Mouse (Mus musculus) midbrain, embryonic 11.5 days (tissue): ENCODE measurements around the gene C2cd2. TPM values are rescaled to one million over a fixed set of nuclear protein-coding genes. Genes with fewer than 3 reads are reported as not detected.

Source experiments
- ATAC-seq: fragments of 200-750 bp; cut with Nextera tagmentation; 2 replicates; pipeline ENCODE4 v1.8.0; 2017; ENCODE audit warnings: moderate TSS enrichment, moderate library complexity; ENCODE audit not compliant: low FRiP score
- DNase-seq: peaks from one replicate; pipeline ENCODE4 v3.0.0; 2015; ENCODE audit warnings: low spot score; ENCODE audit errors: missing footprints
- H3K27ac ChIP-seq: fragments of 300-500 bp; sonication (generic); 2 replicates; pipeline ENCODE4 v1.5.1; 2014; ENCODE audit warnings: low read depth, low read length
- H3K27me3 ChIP-seq: fragments of 300-500 bp; sonication (generic); 2 replicates; pipeline ENCODE4 v1.6.1; 2014; ENCODE audit warnings: mild to moderate bottlenecking, low read length, moderate library complexity, mixed read lengths; ENCODE audit not compliant: control insufficient read depth, insufficient read depth
- H3K36me3 ChIP-seq: fragments of 300-500 bp; sonication (generic); 2 replicates; pipeline ENCODE4 v1.6.1; 2014; ENCODE audit warnings: mild to moderate bottlenecking, low read length, moderate library complexity, mixed read lengths; ENCODE audit not compliant: control insufficient read depth, insufficient read depth
- H3K4me1 ChIP-seq: fragments of 300-500 bp; sonication (generic); 2 replicates; pipeline ENCODE4 v1.6.1; 2014; ENCODE audit warnings: low read length; ENCODE audit not compliant: control insufficient read depth, insufficient read depth
- H3K4me2 ChIP-seq: fragments of 300-500 bp; sonication (generic); 2 replicates; pipeline ENCODE4 v1.6.1; 2014; ENCODE audit warnings: mild to moderate bottlenecking, moderate library complexity
- H3K4me3 ChIP-seq: fragments of 300-500 bp; sonication (generic); 2 replicates; pipeline ENCODE4 v1.5.1; 2014; ENCODE audit warnings: low read depth, low read length
- H3K9ac ChIP-seq: fragments of 300-500 bp; sonication (generic); 2 replicates; pipeline ENCODE4 v1.6.1; 2014; ENCODE audit warnings: low read length
- H3K9me3 ChIP-seq: fragments of 300-500 bp; sonication (generic); 2 replicates; pipeline ENCODE4 v1.6.1; 2016; ENCODE audit warnings: low read length; ENCODE audit not compliant: control insufficient read depth
- WGBS: fragments of 180-500 bp; shearing (Covaris S2); extraction: QIAGEN DNeasy Blood & Tissue Kit; methylation state at CpG from one replicate; pipeline ENCODE4 v1.1.7; 2014; 5-methylcytosine and 5-hydroxymethylcytosine counted together
- polyA plus RNA-seq: library from polyadenylated mRNA; unstranded; fragments of >200 nt; fragmentation: Nextera tagmentation; extraction: Ambion mirVana; gene quantifications from 2 replicates; pipeline ENCODE4 v1.2.1, GENCODE M21; 2014

C2cd2 gene
- polyA plus RNA-seq, 1 experiment from 2014 or later: 17.7 TPM

DNA sequence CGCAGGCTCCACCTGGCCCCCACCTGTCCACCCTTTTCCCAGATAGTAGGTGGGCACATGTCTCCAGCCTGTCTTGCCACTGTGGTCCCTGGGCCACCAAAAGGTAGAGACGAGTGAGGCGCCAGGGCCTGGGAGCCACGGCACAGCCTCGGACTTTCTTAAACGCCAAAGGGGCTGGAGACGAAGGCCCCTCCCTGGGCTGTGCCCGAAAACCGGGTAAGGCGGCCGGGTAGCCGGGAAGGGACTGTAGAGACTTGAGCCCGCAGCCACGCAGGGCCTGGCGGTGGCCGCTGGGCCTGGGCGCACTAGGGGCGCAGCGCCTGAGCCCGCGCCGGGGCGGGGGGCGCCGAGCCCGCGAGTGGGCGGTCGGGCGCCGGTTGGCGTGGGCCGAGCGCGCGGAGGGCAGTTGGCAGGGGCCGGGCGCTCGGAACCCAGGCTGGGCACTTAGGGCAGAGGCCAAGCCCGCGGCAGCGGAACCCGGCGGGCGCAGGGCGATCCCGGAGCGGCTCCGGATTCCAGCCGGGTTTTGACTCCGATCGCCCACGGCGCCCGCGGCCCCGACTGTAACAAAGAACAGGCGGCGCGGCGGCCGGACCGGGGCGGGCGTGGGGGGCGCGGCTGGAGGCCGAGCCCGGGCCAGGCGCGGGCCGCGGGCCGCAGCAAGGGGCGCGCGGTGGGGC lies 111.2 kb downstream of the C2cd2 start:
- 1% methylated on average over 64 of the region's 77 CpGs for WGBS
- H3K9ac ChIP-seq: peak overlapping the region; percentile 94
- no peaks in the 10 kb centered on the region for H3K36me3 ChIP-seq
- peak overlapping the region; percentile 94 for H3K27ac ChIP-seq
- peak overlapping the region; percentile 75 for H3K4me3 ChIP-seq
- no peaks in the 10 kb centered on the region for H3K9me3 ChIP-seq
- peak; percentile 92 for ATAC-seq
- H3K4me2 ChIP-seq: peak overlapping the region; percentile 75
- H3K4me1 ChIP-seq: peaks cover 6% of the 10 kb centered on the region; the same call in 1 of the 2 replicates
- DNase-seq: peak; percentile 96
- no peaks in the 10 kb centered on the region for H3K27me3 ChIP-seq

- Histone ChIP-seq H3K36me3 (no peaks in the 10 kb centered on the region), H3K4me1 (peaks cover 6% of the 10 kb centered on the region; the same call in 1 of the 2 replicates), H3K9me3 (no peaks in the 10 kb centered on the region), H3K27ac (peak overlapping the region; percentile 94), H3K4me2 (peak overlapping the region; percentile 75), H3K4me3 (peak overlapping the region; percentile 75), H3K27me3 (no peaks in the 10 kb centered on the region), H3K9ac (peak overlapping the region; percentile 94)
- ATAC-seq (no peak; the same call in 1 of the 2 replicates), DNase-seq (peak; percentile 90)
- 2% methylated on average over 11 of the region's 11 CpGs for WGBS
These were observed 111.7 kb downstream of the C2cd2 start for GRCm38 (mm10) chr16:97850667-97851060.

DNA sequence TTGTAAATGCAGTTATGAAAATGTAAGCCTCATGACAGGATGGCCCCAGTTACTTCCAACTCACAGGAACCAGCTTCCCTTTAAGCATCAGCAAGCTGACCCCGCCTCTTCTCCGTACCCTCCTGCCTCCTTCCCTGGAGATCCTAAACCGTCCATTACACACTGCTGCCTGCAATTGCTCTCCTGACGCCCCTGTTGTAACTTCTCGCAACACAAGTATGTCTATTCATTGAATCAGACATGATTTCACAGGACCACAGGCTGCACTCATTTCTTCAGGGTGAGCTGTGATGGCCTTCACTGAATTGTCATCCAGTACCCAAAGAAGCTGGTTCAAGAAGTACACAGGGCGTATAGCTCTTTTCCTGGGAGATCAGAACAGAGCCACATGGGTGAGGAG lies 113.6 kb downstream of the C2cd2 start:
- WGBS: 88% methylated on average over 6 of the region's 6 CpGs
- no peaks in the 10 kb centered on the region for H3K36me3 ChIP-seq
- no peak for DNase-seq
- no peaks in the 10 kb centered on the region for H3K9me3 ChIP-seq
- no peak for ATAC-seq
- H3K4me1 ChIP-seq: peaks cover 6% of the 10 kb centered on the region; the same call in 1 of the 2 replicates
- H3K4me3 ChIP-seq: no peak overlapping the region
- H3K4me2 ChIP-seq: no peak overlapping the region
- H3K27me3 ChIP-seq: no peaks in the 10 kb centered on the region
- no peak overlapping the region for H3K9ac ChIP-seq
- H3K27ac ChIP-seq: no peak overlapping the region

GRCm38 (mm10) chr16:97844967-97845937 lies 117.1 kb downstream of the C2cd2 start:
- H3K27ac ChIP-seq: no peak overlapping the region
- WGBS: 89% methylated on average over 12 of the region's 12 CpGs
- ATAC-seq: no peak
- no peak overlapping the region for H3K4me2 ChIP-seq
- H3K9ac ChIP-seq: no peak overlapping the region
- H3K4me3 ChIP-seq: no peak overlapping the region
- no peaks in the 10 kb centered on the region for H3K27me3 ChIP-seq
- no peaks in the 10 kb centered on the region for H3K36me3 ChIP-seq
- H3K9me3 ChIP-seq: no peaks in the 10 kb centered on the region
- DNase-seq: no peak
- H3K4me1 ChIP-seq: no peaks in the 10 kb centered on the region

DNA sequence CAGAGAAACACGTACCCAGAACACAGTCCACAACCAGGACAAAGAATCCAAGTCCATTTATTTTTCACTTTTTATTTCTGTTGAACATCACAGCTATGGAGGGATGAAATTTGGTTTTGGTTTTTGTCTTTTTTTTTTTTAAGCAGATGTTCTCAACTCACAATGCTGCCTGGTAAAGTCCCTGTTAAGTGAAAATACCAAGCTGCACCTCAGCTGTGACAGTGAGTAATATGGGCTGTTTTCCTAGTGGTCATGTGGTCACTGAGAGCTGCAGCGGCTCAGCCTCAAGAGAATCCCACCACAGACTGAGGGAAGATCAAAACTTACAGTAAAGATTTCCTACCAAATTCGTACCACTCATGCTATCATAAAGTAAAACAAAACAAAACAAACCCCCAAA lies 130.2 kb downstream of the C2cd2 start:
- ATAC-seq (no peak), DNase-seq (no peak)
- Histone ChIP-seq H3K4me3 (no peak overlapping the region), H3K27me3 (no peaks in the 10 kb centered on the region), H3K4me2 (no peak overlapping the region), H3K9me3 (no peaks in the 10 kb centered on the region), H3K4me1 (no peaks in the 10 kb centered on the region), H3K36me3 (peaks cover 16% of the 10 kb centered on the region), H3K27ac (no peak overlapping the region), H3K9ac (no peak overlapping the region)
- WGBS: 91% methylated on average over 3 of the region's 3 CpGs

DNA sequence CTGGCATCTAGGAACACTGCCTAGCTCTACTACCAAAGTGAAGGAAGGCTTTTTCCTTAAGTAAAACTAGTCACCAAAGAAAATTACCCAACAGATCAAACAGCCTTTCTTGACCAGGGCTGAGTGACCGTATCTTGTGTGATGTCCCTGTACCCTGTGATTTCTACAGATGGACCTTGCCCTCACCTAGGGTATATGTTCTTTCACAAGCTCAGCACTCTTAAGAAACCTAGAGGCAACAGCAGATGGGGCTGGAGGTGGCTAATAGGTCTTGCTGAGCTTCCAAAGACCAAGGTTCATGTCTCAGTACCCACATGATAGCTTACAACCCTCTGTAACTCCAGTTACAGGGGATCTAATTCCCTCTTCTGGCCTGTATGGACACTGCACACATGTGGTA lies 134.2 kb downstream of the C2cd2 start:
- H3K9ac ChIP-seq: no peak overlapping the region
- peaks cover 18% of the 10 kb centered on the region for H3K36me3 ChIP-seq
- H3K4me1 ChIP-seq: no peaks in the 10 kb centered on the region
- ATAC-seq: no peak
- no peak for DNase-seq
- no peak overlapping the region for H3K27ac ChIP-seq
- WGBS: 97% methylated on average over 1 of the region's 1 CpGs
- no peak overlapping the region for H3K4me3 ChIP-seq
- no peak overlapping the region for H3K4me2 ChIP-seq
- no peaks in the 10 kb centered on the region for H3K27me3 ChIP-seq
- no peaks in the 10 kb centered on the region for H3K9me3 ChIP-seq

DNA sequence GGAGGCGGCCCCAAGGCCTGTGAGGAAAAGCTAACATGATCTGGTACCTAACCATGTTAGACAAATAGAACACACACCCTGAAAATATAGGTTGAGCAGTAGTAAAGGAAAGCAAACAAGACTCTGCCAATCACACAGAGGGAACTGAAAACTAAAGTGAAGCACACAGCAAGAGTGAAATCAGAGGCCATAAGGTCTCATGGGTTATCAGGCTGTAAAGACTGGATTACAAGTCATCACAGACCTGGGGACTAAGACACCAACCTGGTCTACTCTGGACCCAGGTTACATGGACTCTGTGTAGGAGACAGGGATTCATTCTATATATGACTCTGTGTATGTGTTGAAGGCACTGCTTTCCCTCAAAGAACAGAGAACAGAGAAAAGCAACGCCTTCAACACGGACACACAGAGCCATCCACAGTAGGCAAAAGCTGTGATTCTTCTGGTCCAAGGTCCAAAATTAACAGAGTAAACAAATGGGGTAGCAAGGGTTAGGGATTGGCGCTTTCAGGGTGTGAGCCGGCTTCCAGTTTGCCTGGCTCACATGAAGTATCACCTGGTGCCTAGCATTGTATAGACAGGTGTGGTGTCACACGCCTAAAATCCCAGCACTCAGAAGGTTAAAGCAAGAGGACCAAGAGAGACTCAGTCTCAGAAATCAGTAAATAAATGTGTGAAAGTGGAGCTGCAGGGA lies 138.9 kb downstream of the C2cd2 start:
- Histone ChIP-seq H3K9ac (no peak overlapping the region), H3K9me3 (no peaks in the 10 kb centered on the region), H3K27me3 (no peaks in the 10 kb centered on the region), H3K4me2 (no peak overlapping the region), H3K27ac (no peak overlapping the region), H3K36me3 (peaks cover 16% of the 10 kb centered on the region), H3K4me3 (no peak overlapping the region), H3K4me1 (no peaks in the 10 kb centered on the region)
- WGBS: 94% methylated on average over 6 of the region's 6 CpGs
- no peak for ATAC-seq
- DNase-seq: no peak

DNA sequence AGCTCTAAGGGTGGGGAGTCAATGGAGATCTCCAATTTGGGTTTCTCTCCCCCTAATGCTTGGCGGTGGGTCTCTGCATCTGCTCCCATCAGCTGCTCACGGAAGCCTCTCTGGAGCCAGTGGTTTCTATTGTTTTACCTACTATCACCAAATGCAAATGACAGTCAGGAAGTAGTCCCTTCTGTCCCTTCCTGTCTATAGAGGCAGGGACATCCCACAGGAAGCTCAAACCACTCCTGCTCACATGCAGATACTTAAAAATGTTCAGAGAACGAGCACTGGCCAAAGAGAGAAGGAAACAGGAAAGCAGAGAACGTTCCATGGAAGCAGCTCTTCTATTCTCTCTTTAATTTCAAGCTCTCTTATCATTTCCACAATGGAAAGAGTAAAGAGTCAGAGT lies 142.9 kb downstream of the C2cd2 start:
- Histone ChIP-seq H3K4me1 (no peaks in the 10 kb centered on the region), H3K9ac (no peak overlapping the region), H3K4me3 (no peak overlapping the region), H3K27ac (no peak overlapping the region), H3K9me3 (no peaks in the 10 kb centered on the region), H3K4me2 (no peak overlapping the region), H3K27me3 (no peaks in the 10 kb centered on the region), H3K36me3 (peaks cover 24% of the 10 kb centered on the region)
- no peak for ATAC-seq
- 86% methylated on average over 4 of the region's 4 CpGs for WGBS
- DNase-seq: no peak
